Mouse (Mus musculus): ENCODE measurements at regions not wholly inside any gene's neighbourhood (a gene's known extent, or its start where the extent isn't known, plus 50 kb on each side); places are given as distances from the start of the nearest gene placed in this dataset.

DNA sequence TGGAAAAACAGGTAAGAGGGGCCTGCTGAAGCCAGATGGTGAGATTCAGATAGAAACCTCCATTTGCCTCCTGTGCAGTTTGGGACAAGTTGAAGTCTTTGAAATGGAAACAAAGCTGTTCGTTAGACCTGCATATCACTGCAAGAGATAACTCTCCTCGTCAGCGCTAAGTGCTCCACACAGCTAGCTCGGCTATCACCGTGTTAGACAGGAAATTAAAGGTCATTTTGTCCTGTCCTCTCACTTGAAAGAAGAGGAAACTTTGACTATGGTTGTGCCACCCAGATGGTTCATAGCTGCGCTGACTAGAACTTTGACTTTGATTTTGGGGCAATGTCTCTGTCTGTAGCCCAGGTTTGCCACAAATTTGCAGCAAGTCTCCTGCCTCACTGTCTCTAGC, 198.5 kb upstream of the Bcl6 start:
- no peak for TF ChIP-seq POLR2A (IDR thresholded peaks at IDR 0.05; ENCODE audit: borderline replicate concordance, insufficient read depth, low read length)
- TF ChIP-seq CTCF (IDR thresholded peaks at IDR 0.05; ENCODE audit: borderline replicate concordance, insufficient read depth, low read depth, low read length) = no peak
- DNase-seq = no peak
- WGBS = 93% methylated on average over 6 of the region's 6 CpGs
- Histone ChIP-seq H3K27ac (ENCODE audit: insufficient read depth, low read length) (no peak overlapping the region), H3K27me3 (ENCODE audit: control insufficient read depth, insufficient read depth, low read length) (no peaks in the 10 kb centered on the region), H3K4me1 (ENCODE audit: control insufficient read depth, insufficient read depth, low read length) (peaks cover 5% of the 10 kb centered on the region; the same call in 1 of the 2 replicates), H3K4me3 (replicated peaks; ENCODE audit: insufficient read depth, low read depth, low read length) (no peak overlapping the region)

DNA sequence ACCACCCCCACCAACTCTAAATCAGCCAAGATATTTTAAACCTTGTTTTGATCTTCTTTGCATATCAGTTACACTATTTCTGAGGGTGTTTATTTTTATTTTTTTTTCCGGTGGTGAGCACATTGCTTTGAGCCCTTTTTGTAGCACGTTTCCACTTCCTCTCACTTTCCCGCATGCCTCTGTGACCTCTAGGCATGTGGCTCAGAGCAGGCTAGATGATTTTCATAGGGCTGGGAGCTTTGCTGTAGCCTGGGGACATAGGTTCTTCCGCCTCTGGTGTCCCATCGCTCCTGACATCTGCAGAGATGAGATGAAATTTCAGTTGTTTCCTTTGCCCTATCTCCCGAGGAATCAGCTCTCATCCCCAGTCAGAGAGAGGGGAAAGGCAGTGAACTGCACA, 197.3 kb upstream of the Bcl6 start:
- H3K4me3 ChIP-seq (replicated peaks; ENCODE audit: insufficient read depth, low read depth, low read length) = no peak overlapping the region
- no peak overlapping the region for H3K27ac ChIP-seq (ENCODE audit: insufficient read depth, low read length)
- TF ChIP-seq CTCF (IDR thresholded peaks at IDR 0.05; ENCODE audit: borderline replicate concordance, insufficient read depth, low read depth, low read length) (no peak), POLR2A (IDR thresholded peaks at IDR 0.05; ENCODE audit: borderline replicate concordance, insufficient read depth, low read length) (no peak)
- no peaks in the 10 kb centered on the region for H3K27me3 ChIP-seq (ENCODE audit: control insufficient read depth, insufficient read depth, low read length)
- WGBS = 89% methylated on average over 6 of the region's 6 CpGs
- H3K4me1 ChIP-seq (ENCODE audit: control insufficient read depth, insufficient read depth, low read length) = no peaks in the 10 kb centered on the region
- DNase-seq = no peak

GRCm38 (mm10) chr16:24184846-24185245, 196.2 kb upstream of the Bcl6 start:
- TF ChIP-seq CTCF (IDR thresholded peaks at IDR 0.05; ENCODE audit: borderline replicate concordance, insufficient read depth, low read depth, low read length) (no peak), POLR2A (IDR thresholded peaks at IDR 0.05; ENCODE audit: borderline replicate concordance, insufficient read depth, low read length) (no peak)
- WGBS = 86% methylated on average over 4 of the region's 4 CpGs
- DNase-seq = no peak
- Histone ChIP-seq H3K4me1 (ENCODE audit: control insufficient read depth, insufficient read depth, low read length) (no peaks in the 10 kb centered on the region), H3K4me3 (replicated peaks; ENCODE audit: insufficient read depth, low read depth, low read length) (no peak overlapping the region), H3K27me3 (ENCODE audit: control insufficient read depth, insufficient read depth, low read length) (no peaks in the 10 kb centered on the region), H3K27ac (ENCODE audit: insufficient read depth, low read length) (no peak overlapping the region)

DNA sequence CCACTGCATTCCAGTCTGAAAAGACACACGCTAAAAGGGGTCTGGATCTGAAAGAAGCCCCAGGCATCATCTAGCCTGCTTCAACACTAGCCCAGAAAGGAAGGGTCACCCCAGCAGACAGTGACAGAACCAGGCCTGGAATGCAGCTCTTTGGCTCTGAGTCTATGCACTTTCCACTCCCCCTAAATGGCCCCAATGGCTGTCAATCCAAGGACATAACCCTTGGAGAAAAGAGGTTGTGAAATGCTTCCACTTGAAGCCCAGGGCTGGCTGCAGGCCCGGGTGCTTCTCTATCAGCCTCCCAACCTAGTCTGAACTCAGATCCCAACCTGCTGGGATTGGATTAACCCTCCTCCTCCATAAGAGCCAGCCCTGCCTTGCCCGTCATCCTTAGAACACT, 194.6 kb upstream of the Bcl6 start:
- H3K4me3 ChIP-seq (replicated peaks; ENCODE audit: insufficient read depth, low read depth, low read length) = no peak overlapping the region
- TF ChIP-seq POLR2A (IDR thresholded peaks at IDR 0.05; ENCODE audit: borderline replicate concordance, insufficient read depth, low read length) (no peak), CTCF (IDR thresholded peaks at IDR 0.05; ENCODE audit: borderline replicate concordance, insufficient read depth, low read depth, low read length) (no peak)
- H3K27ac ChIP-seq (ENCODE audit: insufficient read depth, low read length) = no peak overlapping the region
- no peaks in the 10 kb centered on the region for H3K4me1 ChIP-seq (ENCODE audit: control insufficient read depth, insufficient read depth, low read length)
- no peaks in the 10 kb centered on the region for H3K27me3 ChIP-seq (ENCODE audit: control insufficient read depth, insufficient read depth, low read length)
- 60% methylated on average over 3 of the region's 3 CpGs for WGBS
- DNase-seq = no peak

GRCm38 (mm10) chr16:24181388-24181787, 192.7 kb upstream of the Bcl6 start:
- TF ChIP-seq POLR2A (IDR thresholded peaks at IDR 0.05; ENCODE audit: borderline replicate concordance, insufficient read depth, low read length) (no peak), CTCF (IDR thresholded peaks at IDR 0.05; ENCODE audit: borderline replicate concordance, insufficient read depth, low read depth, low read length) (no peak)
- H3K4me3 ChIP-seq (replicated peaks; ENCODE audit: insufficient read depth, low read depth, low read length) = no peak overlapping the region
- 80% methylated on average over 3 of the region's 3 CpGs for WGBS
- peaks cover under 1% of the 10 kb centered on the region; the same call in 1 of the 2 replicates for H3K4me1 ChIP-seq (ENCODE audit: control insufficient read depth, insufficient read depth, low read length)
- no peak overlapping the region for H3K27ac ChIP-seq (ENCODE audit: insufficient read depth, low read length)
- DNase-seq = no peak
- no peaks in the 10 kb centered on the region for H3K27me3 ChIP-seq (ENCODE audit: control insufficient read depth, insufficient read depth, low read length)

GRCm38 (mm10) chr16:24180666-24181065, 192.0 kb upstream of the Bcl6 start:
- H3K4me3 ChIP-seq (replicated peaks; ENCODE audit: insufficient read depth, low read depth, low read length) = no peak overlapping the region
- WGBS = 86% methylated on average over 5 of the region's 5 CpGs
- TF ChIP-seq CTCF (IDR thresholded peaks at IDR 0.05; ENCODE audit: borderline replicate concordance, insufficient read depth, low read depth, low read length) (no peak), POLR2A (IDR thresholded peaks at IDR 0.05; ENCODE audit: borderline replicate concordance, insufficient read depth, low read length) (no peak)
- no peak for DNase-seq
- no peaks in the 10 kb centered on the region for H3K27me3 ChIP-seq (ENCODE audit: control insufficient read depth, insufficient read depth, low read length)
- H3K27ac ChIP-seq (ENCODE audit: insufficient read depth, low read length) = no peak overlapping the region
- H3K4me1 ChIP-seq (ENCODE audit: control insufficient read depth, insufficient read depth, low read length) = peaks cover 6% of the 10 kb centered on the region

GRCm38 (mm10) chr16:24177564-24177963, 188.9 kb upstream of the Bcl6 start:
- TF ChIP-seq CTCF (IDR thresholded peaks at IDR 0.05; ENCODE audit: borderline replicate concordance, insufficient read depth, low read depth, low read length) (no peak), POLR2A (IDR thresholded peaks at IDR 0.05; ENCODE audit: borderline replicate concordance, insufficient read depth, low read length) (no peak)
- no peaks in the 10 kb centered on the region for H3K27me3 ChIP-seq (ENCODE audit: control insufficient read depth, insufficient read depth, low read length)
- WGBS = 33% methylated on average over 2 of the region's 2 CpGs

DNA sequence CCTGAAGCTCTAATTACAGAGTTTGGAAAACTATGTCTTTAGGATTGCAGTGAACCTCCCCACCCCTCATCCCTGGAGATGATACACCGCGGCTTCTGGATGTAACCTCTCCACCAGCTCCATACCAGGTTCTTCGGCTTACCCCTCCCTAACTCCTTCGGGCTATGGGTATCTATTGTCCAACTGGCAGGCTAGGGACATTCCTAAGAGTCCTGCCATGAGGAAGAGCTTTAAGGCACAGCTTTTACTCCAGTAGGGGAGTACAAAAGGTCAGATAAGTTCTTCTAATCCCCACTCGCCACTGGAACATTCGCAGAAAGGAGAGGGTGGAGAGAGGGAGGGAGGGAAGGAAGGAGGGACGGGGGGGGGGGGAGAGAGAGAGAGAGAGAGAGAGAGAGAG, 188.5 kb upstream of the Bcl6 start:
- WGBS = 85% methylated on average over 7 of the region's 7 CpGs
- no peaks in the 10 kb centered on the region for H3K27me3 ChIP-seq (ENCODE audit: control insufficient read depth, insufficient read depth, low read length)
- TF ChIP-seq CTCF (IDR thresholded peaks at IDR 0.05; ENCODE audit: borderline replicate concordance, insufficient read depth, low read depth, low read length) (no peak), POLR2A (IDR thresholded peaks at IDR 0.05; ENCODE audit: borderline replicate concordance, insufficient read depth, low read length) (no peak)
- H3K27ac ChIP-seq (ENCODE audit: insufficient read depth, low read length) = no peak overlapping the region
- DNase-seq = no peak
- H3K4me3 ChIP-seq (replicated peaks; ENCODE audit: insufficient read depth, low read depth, low read length) = no peak overlapping the region
- peaks cover 10% of the 10 kb centered on the region for H3K4me1 ChIP-seq (ENCODE audit: control insufficient read depth, insufficient read depth, low read length)

More at GRCm38 (mm10) chr16:24177564-24177963, 188.9 kb upstream of the Bcl6 start:
- Histone ChIP-seq H3K4me1 (ENCODE audit: control insufficient read depth, insufficient read depth, low read length) (peaks cover 10% of the 10 kb centered on the region), H3K4me3 (replicated peaks; ENCODE audit: insufficient read depth, low read depth, low read length) (no peak overlapping the region), H3K27ac (ENCODE audit: insufficient read depth, low read length) (peak overlapping the region; percentile 60; the same call in 1 of the 2 replicates)
- no peak for DNase-seq

Measured in cerebellum, adult 2 months (tissue).